Mouse (Mus musculus) spleen, postnatal 10 days (tissue): ENCODE results near the gene Ifna15.
"Not testable (repeated sequence)": the region's sequence is repeated elsewhere in the genome, so short reads cannot be mapped to it uniquely, and the experiment has no call there.

Experiments used
- DNase-seq, 2 experiments: peaks; one replicate each; pipeline ENCODE4 v3.0.0; 2021 to 2022; ENCODE audit warnings: low spot score in 2 of 2

Gene Ifna15

DNA sequence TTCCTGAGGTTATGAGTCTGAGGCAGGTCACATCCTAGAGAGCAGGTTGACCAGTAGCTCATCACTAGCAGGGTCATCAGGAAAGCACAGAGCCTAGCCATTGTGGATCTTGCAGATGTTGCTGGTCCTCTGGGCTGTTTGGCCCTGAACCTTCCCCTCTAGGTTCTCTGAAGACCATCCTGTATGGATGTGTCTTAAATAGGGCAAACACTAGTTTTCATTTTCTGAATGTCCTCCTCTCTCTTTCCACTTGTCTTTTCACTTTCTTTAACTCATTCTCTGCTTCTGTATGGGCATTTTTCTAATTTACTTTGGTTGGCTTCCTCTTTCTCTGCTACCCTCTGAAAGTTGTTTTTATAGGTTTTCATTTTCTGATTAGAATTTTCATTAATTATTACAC, at the start of gene Ifna15:
TSS of gene Ifna15 (minus strand) at position 101 of the 400 bp plus-strand sequence.
- DNase-seq: not testable (repeated sequence)

DNA sequence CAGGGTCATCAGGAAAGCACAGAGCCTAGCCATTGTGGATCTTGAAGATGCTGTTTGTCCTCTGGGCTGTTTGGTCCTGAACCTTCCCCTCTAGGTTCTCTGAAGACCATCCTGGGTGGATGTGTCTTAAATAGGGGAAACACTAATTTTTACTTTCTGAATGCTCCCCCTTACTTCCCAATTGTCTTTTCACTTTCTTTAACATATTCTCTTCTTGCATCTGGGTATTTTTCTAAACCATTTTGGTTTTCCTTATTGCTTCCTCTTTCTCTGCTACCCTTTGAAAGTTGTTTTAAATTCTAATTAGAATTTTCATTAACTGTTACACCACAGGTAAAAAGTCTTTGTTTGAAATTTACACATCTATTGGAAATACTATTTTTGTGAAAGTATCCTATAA, 45.2 kb upstream of the Ifna15 start, which contains the start of gene Ifna12:
TSS of gene Ifna12 (minus strand) at position 101 of the 400 bp plus-strand sequence.
- DNase-seq: no peak

DNA sequence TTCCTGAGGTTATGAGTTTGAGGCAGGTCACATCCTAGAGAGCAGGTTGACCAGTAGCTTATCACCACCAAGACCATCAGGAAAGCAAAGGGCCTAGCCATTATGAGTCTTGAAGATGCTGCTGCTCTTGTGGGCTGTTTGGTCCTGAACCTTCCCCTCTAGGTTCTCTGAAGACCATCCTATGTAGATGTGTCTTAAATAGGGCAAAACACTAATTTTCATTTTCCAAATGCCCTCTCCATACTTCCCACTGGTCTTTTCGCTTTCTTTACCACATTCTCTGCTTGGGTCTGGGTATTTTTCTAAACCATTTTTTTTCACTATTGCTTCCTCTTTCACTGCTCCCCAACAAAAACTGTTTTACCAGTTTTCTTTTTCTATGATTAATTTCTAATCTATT, 34.2 kb upstream of the Ifna15 start, which contains the start of gene Ifna9:
TSS of gene Ifna9 (minus strand) at position 101 of the 400 bp plus-strand sequence.
- no peak for DNase-seq

DNA sequence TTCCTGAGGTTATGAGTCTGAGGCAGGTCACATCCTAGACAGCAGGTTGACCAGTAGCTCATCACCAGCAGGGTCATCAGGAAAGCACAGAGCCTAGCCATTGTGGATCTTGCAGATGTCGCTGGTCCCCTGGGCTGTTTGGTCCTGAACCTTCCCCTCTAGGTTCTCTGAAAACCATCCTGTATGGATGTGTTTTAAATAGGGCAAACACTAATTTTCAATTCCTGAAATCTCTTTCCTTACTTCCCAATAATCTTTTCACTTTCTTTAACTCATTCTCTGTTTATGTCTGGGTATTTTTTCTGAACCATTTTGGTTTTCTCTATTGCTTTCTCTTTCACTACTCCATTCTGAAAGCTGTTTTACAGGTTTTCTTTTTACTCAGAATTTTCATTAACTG, 13.7 kb upstream of the Ifna15 start, which contains the start of gene Ifna14:
TSS of gene Ifna14 (minus strand) at position 101 of the 400 bp plus-strand sequence.
- DNase-seq: no peak

- no peak for DNase-seq
These were observed 3.7 kb upstream of the Ifna15 start for GRCm38 (mm10) chr4:88561791-88562190.

GRCm38 (mm10) chr4:88550161-88550945, 7.7 kb downstream of the Ifna15 start:
- DNase-seq: peak; percentile 58 to 86

- no peak for DNase-seq
These were observed 10.1 kb downstream of the Ifna15 start for GRCm38 (mm10) chr4:88547986-88548385.

- no peak for DNase-seq
These were observed 14.3 kb downstream of the Ifna15 start for GRCm38 (mm10) chr4:88543649-88544234.

GRCm38 (mm10) chr4:88537328-88537727, 20.7 kb downstream of the Ifna15 start:
- no peak for DNase-seq

- DNase-seq: no peak
These were observed 21.4 kb downstream of the Ifna15 start for GRCm38 (mm10) chr4:88536640-88537039.

DNA sequence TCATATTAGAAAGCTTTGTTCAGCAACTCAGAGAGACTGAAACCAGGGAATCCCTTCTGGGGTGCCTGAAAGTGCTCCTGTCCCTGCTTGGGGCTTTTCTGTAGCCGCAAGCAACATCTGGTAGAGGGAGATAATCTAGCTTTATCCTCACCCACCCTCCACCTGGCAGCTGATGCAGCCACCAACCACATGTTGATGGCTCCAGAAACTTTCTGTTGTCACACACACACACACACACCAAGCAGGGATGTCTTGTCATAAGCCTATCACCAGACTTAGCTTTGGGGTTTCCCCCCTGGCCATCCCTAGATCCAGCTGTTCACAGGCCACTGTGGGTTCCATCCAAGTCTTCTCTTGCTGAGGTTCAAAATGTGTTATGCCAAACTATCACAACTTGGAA, 22.3 kb downstream of the Ifna15 start:
- peak in 1 of 2 experiments; percentile 21 for DNase-seq

DNA sequence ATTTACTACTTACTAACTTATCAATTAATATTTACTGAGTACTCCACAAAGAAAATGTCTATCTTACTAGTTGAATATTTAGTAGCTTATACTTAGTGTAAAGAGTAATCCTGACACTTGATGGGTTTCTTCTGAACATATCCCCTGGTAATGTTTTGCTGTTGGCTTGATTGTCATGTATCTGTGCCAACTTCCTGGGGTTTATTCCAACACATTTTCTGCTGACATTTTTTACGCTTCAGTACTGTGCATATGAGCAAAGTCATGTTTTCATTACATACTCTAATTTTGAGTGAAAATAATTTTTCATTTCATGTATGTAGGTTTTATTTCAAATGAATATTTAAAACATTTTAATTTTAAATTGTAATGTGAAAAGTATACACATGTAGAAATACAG, 23.1 kb downstream of the Ifna15 start:
- DNase-seq: no peak

DNA sequence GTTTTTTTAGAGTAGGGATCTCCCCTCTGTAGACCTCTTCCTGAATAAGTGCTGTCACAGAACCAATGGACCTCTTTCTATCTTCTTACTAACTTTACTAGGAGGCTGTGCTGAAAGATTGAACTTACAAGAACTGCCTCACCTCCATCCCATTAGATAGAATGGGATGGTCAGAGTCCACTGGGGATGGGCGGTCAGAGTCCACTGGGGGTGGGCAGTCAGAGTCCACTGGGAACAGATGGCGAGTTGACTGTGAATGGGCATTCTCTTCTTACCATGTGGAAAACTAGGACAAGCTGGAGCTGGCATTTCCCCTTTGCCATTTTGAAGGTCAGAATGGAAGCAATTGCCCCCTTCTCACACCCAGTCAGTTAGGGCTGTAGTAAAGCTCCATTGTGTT, 24.5 kb downstream of the Ifna15 start:
- DNase-seq: no peak

DNA sequence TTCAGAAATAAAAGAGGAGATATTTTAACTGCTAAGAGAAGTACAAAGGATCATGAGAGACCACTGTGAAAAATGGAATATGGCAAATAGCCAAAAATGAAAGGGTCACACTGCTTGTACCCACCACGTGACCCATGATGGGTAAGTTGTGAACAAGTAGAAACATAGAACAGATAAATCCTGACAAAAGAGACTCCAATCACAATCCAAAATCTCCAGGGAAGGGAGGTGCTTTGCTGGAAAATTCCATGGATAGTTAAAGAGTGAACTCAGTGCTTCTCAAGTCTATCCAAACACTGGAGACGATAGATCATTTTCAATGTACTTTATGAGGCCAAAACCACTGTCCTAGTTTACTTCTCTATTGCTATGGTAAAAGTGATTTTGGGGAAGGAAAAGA, 27.2 kb downstream of the Ifna15 start:
- DNase-seq: no peak

GRCm38 (mm10) chr4:88530271-88530670, 27.8 kb downstream of the Ifna15 start:
- no peak for DNase-seq

GRCm38 (mm10) chr4:88526379-88527049, 31.5 kb downstream of the Ifna15 start:
- DNase-seq: no peak

DNA sequence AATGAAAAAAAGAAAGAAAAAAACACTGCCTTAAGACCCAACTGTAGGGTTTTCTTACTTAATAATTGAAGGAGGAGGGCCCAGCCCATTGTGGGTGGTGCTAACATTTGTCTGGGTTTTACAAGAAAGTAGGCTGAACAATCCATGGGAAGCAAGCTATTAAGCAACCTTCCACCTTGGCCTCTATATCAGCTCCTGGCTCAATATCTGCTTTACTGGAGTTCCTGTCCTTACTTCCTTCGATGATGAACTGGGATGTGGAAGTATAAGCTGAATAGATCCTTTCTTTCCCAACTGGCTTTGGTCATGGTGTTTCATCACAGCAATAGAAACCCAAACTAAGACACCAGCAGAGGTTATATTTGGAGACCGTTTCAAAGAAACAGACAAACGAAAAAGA, 32.7 kb downstream of the Ifna15 start:
- DNase-seq: no peak

DNA sequence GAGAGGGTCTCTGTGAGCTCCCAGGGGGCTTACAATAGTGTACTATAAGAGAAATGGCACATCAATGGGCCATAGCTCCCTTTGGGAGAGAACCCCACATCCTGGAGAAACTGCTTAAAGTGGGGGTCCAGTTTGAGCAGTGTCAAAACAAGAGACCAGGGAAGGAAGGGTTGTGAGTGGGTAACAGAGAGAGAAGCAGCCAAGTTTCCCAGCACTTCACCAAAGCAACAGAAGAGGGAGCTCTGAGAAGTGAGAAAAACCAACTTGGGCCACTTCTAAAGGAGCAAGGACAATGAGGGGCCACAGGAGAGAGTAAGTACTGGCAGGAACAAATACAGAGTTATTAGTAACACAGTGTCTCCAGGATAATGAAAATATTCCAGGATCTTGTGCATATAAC, 34.8 kb downstream of the Ifna15 start:
- DNase-seq: no peak

- DNase-seq: no peak
These were observed 35.4 kb downstream of the Ifna15 start, which contains the start of gene Ifnb1 for GRCm38 (mm10) chr4:88522674-88523073. Ifnb1 (minus strand) TSS chr4:88522774.

GRCm38 (mm10) chr4:88517957-88518356, 40.1 kb downstream of the Ifna15 start:
- DNase-seq: no peak

DNA sequence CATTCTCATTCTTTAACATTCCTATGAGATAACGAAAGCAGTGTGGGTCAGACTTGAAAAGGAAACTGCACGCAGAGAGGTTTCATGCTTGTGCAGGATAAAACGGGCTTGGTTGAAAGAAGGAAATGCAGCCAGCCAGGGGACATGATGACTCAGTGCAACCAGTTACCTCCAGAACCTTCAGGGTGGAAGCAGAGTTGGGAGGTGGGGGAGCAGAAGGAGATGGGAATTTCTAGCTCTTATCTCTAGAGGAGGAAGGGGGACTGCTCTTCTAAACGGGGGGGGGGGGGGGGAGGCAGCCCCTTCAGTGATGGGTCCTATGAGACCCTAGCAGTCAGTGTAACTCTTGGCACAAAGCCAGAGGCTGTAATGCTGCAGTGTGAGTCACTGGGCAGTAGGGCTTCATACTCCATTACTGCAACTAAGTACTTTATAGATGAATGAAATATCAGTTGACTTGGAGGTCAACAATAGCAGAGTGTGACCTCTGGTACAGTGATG, 42.3 kb downstream of the Ifna15 start:
- DNase-seq: no peak

GRCm38 (mm10) chr4:88515250-88515649, 42.8 kb downstream of the Ifna15 start:
- DNase-seq: no peak
